Mouse (Mus musculus) layer of hippocampus, adult 2 months (tissue): ENCODE data around the gene Rora. TPM values are rescaled to one million over a fixed set of nuclear protein-coding genes. Genes with fewer than 3 reads are reported as not detected.

Experiments used
- DNase-seq, 2 experiments: peaks; one replicate each; pipeline ENCODE4 v3.0.0; 2022; ENCODE audit warnings: low spot score in 2 of 2
- H3K27ac ChIP-seq: fragments of 200-600 bp; 2 replicates; pipeline ENCODE4 v1.8.1; 2022
- H3K4me3 ChIP-seq: fragments of 200-600 bp; 2 replicates; pipeline ENCODE4 v1.8.1; 2022; ENCODE audit warnings: mild to moderate bottlenecking
- CTCF ChIP-seq: fragments of 200-600 bp; conservative IDR thresholded peaks from 2 replicates; pipeline ENCODE4 v1.8.1; 2022; ENCODE audit warnings: antibody characterized with exemption, mild to moderate bottlenecking, moderate library complexity
- total RNA-seq, 2 experiments: library from RNA; stranded (reverse); gene quantifications; 2 replicates each; pipeline ENCODE4 v1.2.3; 2021

The Rora gene
- total RNA-seq, 2 experiments from 2014 or later = 32.0 to 35.6 TPM

- H3K27ac ChIP-seq = no peak overlapping the region
- H3K4me3 ChIP-seq = no peak overlapping the region
- no peak for DNase-seq
- TF ChIP-seq CTCF = no peak
Observed at GRCm38 (mm10) chr9:69288113-69288512, 634.5 kb downstream of the Rora start.

- DNase-seq = no peak
- no peak for TF ChIP-seq CTCF
- Histone ChIP-seq H3K27ac (no peak overlapping the region), H3K4me3 (no peak overlapping the region)
Observed at GRCm38 (mm10) chr9:69288586-69288985, 635.0 kb downstream of the Rora start.

DNA sequence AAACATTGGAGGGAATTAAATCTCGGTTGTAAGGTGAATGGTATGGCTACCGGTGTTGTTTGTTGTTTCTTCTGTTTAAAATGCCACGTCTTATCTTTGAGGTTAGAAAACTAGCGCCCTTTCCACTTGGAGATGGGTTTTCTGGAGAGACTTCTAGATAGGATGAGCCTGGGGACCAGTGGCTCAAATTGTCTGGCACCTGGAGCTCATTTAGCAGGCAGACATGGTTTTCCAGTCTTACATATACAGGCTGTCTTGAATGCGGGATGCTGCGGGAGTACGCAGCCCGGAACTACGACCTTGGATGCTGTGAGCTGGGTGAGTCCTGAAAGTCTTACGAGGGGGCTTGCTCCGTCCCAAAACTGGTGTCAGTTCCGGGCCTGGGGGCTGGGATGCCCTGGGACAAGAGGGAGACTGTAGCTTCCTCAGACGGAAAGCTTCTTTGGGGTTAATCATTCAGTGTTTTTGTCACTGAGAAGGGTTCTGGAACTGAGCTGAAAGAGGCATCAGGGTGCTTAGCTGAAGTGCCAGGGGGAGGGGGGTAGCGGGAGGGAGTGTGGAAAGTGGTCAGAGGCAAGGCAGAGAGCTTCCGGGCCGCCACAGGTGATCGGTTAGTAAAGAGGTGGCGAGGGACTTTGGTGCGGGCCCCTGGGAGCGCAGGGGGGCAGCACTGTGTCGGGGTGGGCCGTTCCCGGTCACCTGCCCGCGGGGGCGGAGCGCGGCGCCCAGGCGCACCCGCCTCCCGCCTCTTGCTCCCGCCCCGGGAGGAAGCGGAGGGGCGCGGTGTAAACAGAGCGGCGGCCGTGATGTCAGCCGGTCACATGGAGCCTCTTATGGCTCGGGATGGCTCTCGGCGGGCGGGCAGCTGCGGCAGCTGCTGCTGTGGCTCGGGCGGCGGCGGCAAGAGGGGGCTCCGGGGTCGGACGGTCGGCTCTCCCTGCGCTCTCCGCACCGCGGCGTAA is 635.8 kb downstream of the Rora start:
- H3K27ac ChIP-seq = peak overlapping the region; percentile 82
- H3K4me3 ChIP-seq = peak overlapping the region; percentile 83
- TF ChIP-seq CTCF = peak; percentile 43
- peak; percentile 75 to 78 for DNase-seq

- no peak for DNase-seq
- H3K27ac ChIP-seq = peak overlapping the region; percentile 82
- peak overlapping the region; percentile 83 for H3K4me3 ChIP-seq
- TF ChIP-seq CTCF = no peak
Observed at GRCm38 (mm10) chr9:69290018-69290880, 636.7 kb downstream of the Rora start.

DNA sequence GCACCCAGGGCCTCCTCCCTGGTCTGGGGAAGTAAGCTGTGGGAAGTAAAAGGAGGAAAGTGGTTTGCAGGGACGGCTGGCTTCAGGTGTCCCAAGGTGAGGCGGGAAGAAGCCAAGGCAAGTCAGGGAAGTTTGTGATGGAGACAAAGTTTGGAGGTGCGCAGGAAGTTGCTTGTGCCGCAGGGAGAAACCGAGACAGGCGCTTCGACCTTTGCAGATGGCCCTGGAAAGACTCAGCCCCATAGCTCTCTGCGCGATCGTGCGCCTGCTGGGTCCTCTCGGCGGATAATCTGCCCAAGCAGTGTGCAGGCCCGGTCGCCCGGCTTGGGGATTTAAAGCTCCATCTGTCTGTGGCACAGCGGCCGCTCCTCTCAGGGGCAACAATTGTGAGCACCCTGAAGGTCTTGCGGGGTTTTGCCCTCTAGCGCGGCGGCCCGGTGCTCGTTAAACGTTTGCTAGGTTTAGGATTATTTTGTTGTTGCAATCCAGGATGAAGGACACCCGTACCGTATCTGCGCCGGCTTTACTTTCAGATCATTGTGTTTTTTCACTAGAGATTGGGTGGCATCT is 637.4 kb downstream of the Rora start:
- Histone ChIP-seq H3K4me3 (peak overlapping the region; percentile 83), H3K27ac (peak overlapping the region; percentile 82)
- TF ChIP-seq CTCF = no peak
- DNase-seq = no peak

- peak overlapping the region; percentile 83 for H3K4me3 ChIP-seq
- no peak for TF ChIP-seq CTCF
- H3K27ac ChIP-seq = no peak overlapping the region
- no peak for DNase-seq
Observed at GRCm38 (mm10) chr9:69291451-69291850, 637.9 kb downstream of the Rora start.

- TF ChIP-seq CTCF = no peak
- Histone ChIP-seq H3K4me3 (no peak overlapping the region), H3K27ac (no peak overlapping the region)
- no peak for DNase-seq
Observed at GRCm38 (mm10) chr9:69292353-69292752, 638.8 kb downstream of the Rora start.

DNA sequence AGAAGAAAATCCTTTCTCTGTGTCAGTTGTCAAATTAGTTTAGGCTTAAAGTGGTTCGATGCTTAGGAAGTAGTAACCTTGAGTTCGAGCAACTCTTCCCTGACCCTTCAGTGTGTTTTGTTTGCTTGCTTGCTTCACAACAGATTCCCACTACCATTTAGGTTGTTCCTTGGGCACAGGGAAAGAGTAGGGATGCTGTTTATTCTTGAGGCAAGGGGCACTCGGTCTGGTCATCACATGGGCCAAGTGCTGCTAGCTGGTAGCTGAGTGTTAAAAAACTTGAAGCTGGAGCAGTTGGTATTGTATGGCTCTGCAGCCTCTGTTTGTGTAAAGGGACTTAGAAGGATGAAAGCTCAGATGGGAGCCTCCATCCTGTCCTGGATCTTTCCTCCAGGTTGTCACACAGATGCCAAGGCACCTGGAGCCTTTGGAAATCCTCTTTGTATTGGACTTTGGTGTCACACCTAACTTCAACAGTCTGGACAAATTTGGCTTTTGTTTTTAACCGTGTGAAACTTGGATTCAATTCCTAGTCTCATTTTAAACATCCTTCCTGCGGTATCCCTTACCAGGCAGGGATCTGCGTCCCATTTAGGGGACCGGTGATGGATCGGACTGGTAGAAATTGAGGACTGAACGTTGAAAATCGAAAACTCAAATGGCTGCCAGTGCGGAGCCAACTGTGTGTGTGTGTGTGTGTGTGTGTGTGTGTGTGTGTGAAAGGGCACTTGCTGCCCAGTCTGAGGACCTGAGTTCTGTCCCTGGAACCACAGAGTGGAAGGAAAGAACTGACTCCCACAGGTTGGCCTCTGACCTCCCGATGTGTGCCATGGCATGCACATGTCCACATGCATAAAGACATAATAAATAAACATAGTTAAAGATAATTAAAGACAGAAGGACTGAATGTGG is 639.4 kb downstream of the Rora start:
- Histone ChIP-seq H3K27ac (no peak overlapping the region), H3K4me3 (no peak overlapping the region)
- no peak for TF ChIP-seq CTCF
- DNase-seq = no peak

DNA sequence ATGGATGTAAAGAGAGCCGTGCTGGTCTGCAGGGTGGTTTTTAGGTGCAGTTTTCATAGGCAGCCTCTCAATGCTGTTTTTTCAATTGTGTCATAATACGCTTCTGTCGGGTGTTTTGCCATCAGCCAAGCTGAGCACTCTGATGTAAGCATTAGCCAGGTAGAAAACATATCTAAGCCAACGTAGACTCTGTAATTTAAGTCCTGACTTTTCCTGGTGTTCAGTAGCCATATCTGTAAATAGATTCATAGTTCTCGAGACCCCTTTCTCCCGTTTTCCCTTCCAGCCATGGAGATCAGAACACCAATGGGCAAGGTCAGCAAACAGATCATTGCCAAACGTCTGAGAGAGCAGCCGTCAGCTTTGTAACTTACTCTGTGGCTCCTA is 640.1 kb downstream of the Rora start:
- no peak overlapping the region for H3K4me3 ChIP-seq
- TF ChIP-seq CTCF = no peak
- H3K27ac ChIP-seq = no peak overlapping the region
- no peak for DNase-seq

DNA sequence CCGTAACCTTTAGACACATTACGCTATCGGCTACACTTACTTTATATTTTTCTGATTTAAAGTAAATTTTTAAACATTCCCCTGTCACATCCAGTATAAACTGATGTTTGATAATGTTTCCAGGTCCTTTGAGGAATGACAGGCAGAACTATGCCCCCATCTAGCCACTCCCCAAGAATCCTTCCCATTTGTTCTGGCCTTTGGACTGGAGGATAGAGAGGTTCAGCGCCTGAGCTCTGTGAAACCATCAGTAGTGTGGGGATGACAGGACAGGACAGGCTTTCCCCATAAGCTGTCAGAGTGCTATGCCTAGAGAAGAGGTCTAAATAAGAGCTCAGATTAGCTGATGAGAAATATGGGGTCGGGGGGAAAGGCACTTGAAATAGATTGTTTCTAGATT is 640.8 kb downstream of the Rora start:
- Histone ChIP-seq H3K4me3 (no peak overlapping the region), H3K27ac (no peak overlapping the region)
- no peak for TF ChIP-seq CTCF
- DNase-seq = no peak

- no peak overlapping the region for H3K4me3 ChIP-seq
- no peak for DNase-seq
- TF ChIP-seq CTCF = no peak
- no peak overlapping the region for H3K27ac ChIP-seq
Observed at GRCm38 (mm10) chr9:69294856-69295255, 641.3 kb downstream of the Rora start.

- DNase-seq = no peak
- H3K4me3 ChIP-seq = no peak overlapping the region
- H3K27ac ChIP-seq = no peak overlapping the region
- TF ChIP-seq CTCF = no peak
Observed at GRCm38 (mm10) chr9:69295826-69296225, 642.2 kb downstream of the Rora start.
